ENCODE assay signal across 8 mouse cellular contexts in the genomic region with DNA sequence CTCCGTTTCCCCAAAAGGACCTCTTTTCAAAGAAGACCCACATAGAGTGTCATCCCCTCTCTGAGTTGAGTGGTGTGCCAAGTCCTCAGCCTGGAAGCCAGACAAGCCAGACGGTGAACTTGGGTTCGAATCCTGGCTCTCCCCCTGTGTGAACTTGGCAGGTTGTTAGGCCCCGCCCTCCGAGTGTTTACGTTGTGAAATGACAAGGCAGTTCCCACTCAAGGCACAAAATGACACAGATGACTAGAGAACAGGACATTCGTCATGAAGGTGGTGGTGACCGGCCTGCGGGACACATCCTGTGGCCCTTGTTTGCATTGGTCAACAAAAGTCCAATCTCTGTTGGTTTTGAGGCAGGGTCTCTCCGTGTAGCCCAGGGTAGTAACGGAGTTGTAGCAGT. TPM values are rescaled to one million over a fixed set of nuclear protein-coding genes. Genes with fewer than 3 reads are reported as not detected.
DNase-seq lines count a peak whose midpoint lies in the region; ATAC-seq and TF ChIP-seq lines count a peak whose summit lies in the region.

No protein-coding gene starts in this region.

- no peak overlapping the region for H3K4me2 ChIP-seq in heart, embryonic 16.5 days (ENCODE audit: low read depth, low read length)

- no peak overlapping the region for H3K4me3 ChIP-seq in MEL (ENCODE audit: control insufficient read depth in 1 of 2, insufficient read depth in 1 of 2, low read depth in 2 of 2, low read length in 2 of 2)
- no peak overlapping the region for H3K4me3 ChIP-seq in heart, embryonic 16.5 days (ENCODE audit: low read length)

- TF ChIP-seq CTCF in MEL (IDR thresholded peaks at IDR 0.05 in 2 of 3, conservative IDR thresholded peaks at IDR 0.05 in 1 of 3; ENCODE audit: control insufficient read depth in 1 of 3, insufficient read depth in 1 of 3, low read depth in 2 of 3, low read length in 3 of 3, poor library complexity in 1 of 3, severe bottlenecking in 1 of 3), result no peak

- no peak overlapping the region for H3K9ac ChIP-seq in MEL (ENCODE audit: control insufficient read depth, low read depth, low read length, poor library complexity, severe bottlenecking)
- H3K9ac ChIP-seq in heart, embryonic 16.5 days (ENCODE audit: low read length), result no peak overlapping the region

- 79% methylated on average over 11 of the region's 11 CpGs for WGBS in heart, embryonic 16.5 days

- ATAC-seq in heart, embryonic 16.5 days (replicated peaks; ENCODE audit: extremely low read depth, insufficient read depth, low FRiP score), result no peak
- ATAC-seq in megakaryocyte progenitor cell, adult 5-6 weeks (replicated peaks; ENCODE audit: poor library complexity), result no peak

- no peak for TF ChIP-seq EP300 in MEL (IDR thresholded peaks at IDR 0.05; ENCODE audit: low read depth in 1 of 2, low read length in 2 of 2)

- H3K27ac ChIP-seq in MEL (ENCODE audit: control insufficient read depth, low read depth, low read length), result peak overlapping the region; percentile 99; the same call in 1 of the 2 replicates
- H3K27ac ChIP-seq in heart, embryonic 16.5 days (ENCODE audit: low read length), result peak overlapping the region; percentile 95

- H3K27me3 ChIP-seq in MEL (ENCODE audit: control insufficient read depth in 1 of 2, insufficient read depth in 2 of 2, low read length in 2 of 2), result no peaks in the 10 kb centered on the region
- no peaks in the 10 kb centered on the region for H3K27me3 ChIP-seq in heart, embryonic 16.5 days (ENCODE audit: control insufficient read depth, insufficient read depth, low read length)

- H3K4me1 ChIP-seq in MEL (ENCODE audit: control insufficient read depth in 1 of 2, insufficient read depth in 2 of 2, low read length in 2 of 2), result peaks cover 13 to 44% of the 10 kb centered on the region in 2 experiments; a peak in 3 of 4 replicates
- H3K4me1 ChIP-seq in heart, embryonic 16.5 days (ENCODE audit: control insufficient read depth, insufficient read depth, low read length), result peaks cover 76% of the 10 kb centered on the region

- H3K79me2 ChIP-seq in MEL (ENCODE audit: control insufficient read depth, insufficient read depth, low read length, poor library complexity), result peaks cover 46% of the 10 kb centered on the region

- TF ChIP-seq RAD21 in MEL (IDR thresholded peaks at IDR 0.05; ENCODE audit: low read depth, low read length), result no peak

- H3K9me3 ChIP-seq in MEL (replicated peaks; ENCODE audit: insufficient read depth, low read length), result no peaks in the 10 kb centered on the region
- H3K9me3 ChIP-seq in heart, embryonic 16.5 days (replicated peaks; ENCODE audit: control insufficient read depth, low read length), result no peaks in the 10 kb centered on the region

- TF ChIP-seq POLR2A in MEL (IDR thresholded peaks at IDR 0.05; ENCODE audit: control insufficient read depth in 1 of 2, insufficient read depth in 1 of 2, low read depth in 1 of 2, low read length in 2 of 2, poor library complexity in 1 of 2), result no peak

- H3K36me3 ChIP-seq in MEL (ENCODE audit: control insufficient read depth in 1 of 2, insufficient read depth in 2 of 2, low read length in 2 of 2), result peaks cover 0 to 55% of the 10 kb centered on the region in 2 experiments; a peak in 2 of 4 replicates
- H3K36me3 ChIP-seq in heart, embryonic 16.5 days (ENCODE audit: control insufficient read depth, insufficient read depth), result no peaks in the 10 kb centered on the region

- peak; percentile 66 to 67 for DNase-seq in cerebellum, postnatal 10 days
- no peak for DNase-seq in cerebellum, adult 9-11 months
- no peak for DNase-seq in MEL (ENCODE audit: low read depth, low spot score)
- DNase-seq in lung, postnatal 25 days (ENCODE audit: low spot score), result peak; percentile 75
- no peak for DNase-seq in cerebellum, adult 9-10 months
- no peak for DNase-seq in frontal cortex, adult 2 months (ENCODE audit: extremely low spot score in 1 of 2, low spot score in 1 of 2)

TF ChIP-seq in MEL, 35 proteins besides CTCF, POLR2A, EP300 and RAD21:
- TF ChIP-seq ZNF384 (IDR thresholded peaks at IDR 0.05; ENCODE audit: low read depth, low read length) (no peak), MAX (IDR thresholded peaks at IDR 0.05; ENCODE audit: low read length) (no peak), RCOR1 (IDR thresholded peaks at IDR 0.05; ENCODE audit: low read depth, low read length) (no peak), JUND (IDR thresholded peaks at IDR 0.05; ENCODE audit: low read depth, low read length) (0 out of 2 replicates have a peak, but pooled peaks have one; percentile 11), MXI1 (IDR thresholded peaks at IDR 0.05; ENCODE audit: low read depth, low read length) (no peak)
TF ChIP-seq in MEL: peak in this region for 1.

RNA-seq across cellular contexts. Expression of gene Klf3, which starts 6.7 kb away (rescaled TPM):
- 7.1 and 8.4 TPM in 2 replicates for total RNA-seq in MEL (2012; rRNA removed)
- 10 to 100 TPM; 39.7 to 72.2 TPM for polyA plus RNA-seq in MEL (2012; ENCODE audit: insufficient read depth in 1 of 2, insufficient read length in 2 of 2, low read depth in 1 of 2, low replicate concordance in 2 of 2, missing spikeins in 1 of 2)
- 41.2 and 41.9 TPM in 2 replicates for polyA plus RNA-seq in heart, embryonic 16.5 days (2015; fragmentation: Nextera tagmentation; extraction: Ambion mirVana)
- 21.7 and 25.4 TPM in 2 replicates for polyA plus RNA-seq in frontal cortex, adult 2 months (2012; rRNA removed)
- 30.7 and 42.7 TPM in 2 replicates for total RNA-seq in megakaryocyte progenitor cell, adult 5-6 weeks (2015)
- total RNA-seq in megakaryocyte progenitor cell, adult 5-6 weeks (2017), result 9.4 and 12.5 TPM in 2 replicates

Comparison
In these comparisons a context has a peak if more than half of its experiments do, and no peak if none do; other contexts are left out.
1. DNase-seq: peak in cerebellum, postnatal 10 days (2 of 2) and lung, postnatal 25 days (single experiment); none in cerebellum, adult 9-11 months (single experiment), MEL (single experiment), cerebellum, adult 9-10 months (single experiment) and frontal cortex, adult 2 months (0 of 2).